Mouse (Mus musculus): ENCODE measurements at regions not wholly inside any gene's neighbourhood (a gene's known extent, or its start where the extent isn't known, plus 50 kb on each side); places are given as distances from the start of the nearest gene placed in this dataset.

GRCm38 (mm10) chr13:112003445-112003844 is 194.7 kb upstream of the Map3k1 start:
- ATAC-seq, result no peak

GRCm38 (mm10) chr13:112004126-112004525 is 195.3 kb upstream of the Map3k1 start:
- no peak for ATAC-seq

- no peak for ATAC-seq
These were observed 196.6 kb upstream of the Map3k1 start for GRCm38 (mm10) chr13:112005421-112005820.

- no peak for ATAC-seq
These were observed 200.0 kb upstream of the Map3k1 start for GRCm38 (mm10) chr13:112008806-112009205.

- no peak for ATAC-seq
These were observed 200.5 kb upstream of the Map3k1 start for GRCm38 (mm10) chr13:112009288-112009687.

- no peak for ATAC-seq
These were observed 201.7 kb upstream of the Map3k1 start for GRCm38 (mm10) chr13:112010464-112010863.

GRCm38 (mm10) chr13:112012640-112013039 is 203.8 kb upstream of the Map3k1 start:
- no peak for ATAC-seq

- ATAC-seq, result no peak
These were observed 206.3 kb upstream of the Map3k1 start for GRCm38 (mm10) chr13:112015083-112015482.

GRCm38 (mm10) chr13:112016280-112016679 is 207.5 kb upstream of the Map3k1 start:
- no peak for ATAC-seq

- no peak for ATAC-seq
These were observed 209.9 kb upstream of the Map3k1 start for GRCm38 (mm10) chr13:112018497-112019281.

GRCm38 (mm10) chr13:112019575-112019974 is 210.8 kb upstream of the Map3k1 start:
- ATAC-seq, result no peak

- ATAC-seq, result no peak
These were observed 214.4 kb upstream of the Map3k1 start for GRCm38 (mm10) chr13:112023171-112023570.

- ATAC-seq, result no peak
These were observed 216.1 kb upstream of the Map3k1 start for GRCm38 (mm10) chr13:112024667-112025585.

GRCm38 (mm10) chr13:112025586-112025950 is 216.8 kb upstream of the Map3k1 start:
- ATAC-seq, result no peak

GRCm38 (mm10) chr13:112027736-112028135 is 218.9 kb upstream of the Map3k1 start:
- no peak for ATAC-seq

- ATAC-seq, result no peak
These were observed 222.3 kb upstream of the Map3k1 start for GRCm38 (mm10) chr13:112031061-112031460.

- no peak for ATAC-seq
These were observed 223.0 kb upstream of the Map3k1 start for GRCm38 (mm10) chr13:112031631-112032320.

- no peak for ATAC-seq
These were observed 229.1 kb upstream of the Map3k1 start for GRCm38 (mm10) chr13:112037731-112038380.

GRCm38 (mm10) chr13:112038556-112039304 is 229.9 kb upstream of the Map3k1 start:
- ATAC-seq, result no peak

- no peak for ATAC-seq
These were observed 230.8 kb upstream of the Map3k1 start for GRCm38 (mm10) chr13:112039422-112040145.
